Comparison of ENCODE assay signal across 7 mouse cellular contexts in genomic region chr7:27731281-27731883, GRCm38 (mm10). TPM values are rescaled to one million over a fixed set of nuclear protein-coding genes. Genes with fewer than 3 reads are reported as not detected.
DNase-seq lines count a peak whose midpoint lies in the region; ATAC-seq lines count a peak whose summit lies in the region.

Zfp60 (plus strand) TSS chr7:27731389.

- intact Hi-C loops in left cerebral cortex, postnatal 36 days (cut with DNase I) = loop anchor here (5.0 kb wide), 1 partner anchor 71 kb away; no protein-coding TSS in a partner anchor

- H3K36me3 ChIP-seq in intestine, embryonic 16.5 days (ENCODE audit: control insufficient read depth, insufficient read depth, low read length) = no peaks in the 10 kb centered on the region
- H3K36me3 ChIP-seq in midbrain, embryonic 11.5 days (ENCODE audit: control insufficient read depth, insufficient read depth, low read length) = no peaks in the 10 kb centered on the region

- under 1% methylated on average over 35 of the region's 35 CpGs for WGBS in intestine, embryonic 16.5 days
- WGBS in midbrain, embryonic 11.5 days = under 1% methylated on average over 35 of the region's 35 CpGs

- peak; percentile 78 for DNase-seq in adrenal gland, adult 8-10 months
- DNase-seq in embryo, embryonic 9.5 days (ENCODE audit: extremely low spot score) = peak; percentile 90
- peak; percentile 68 to 84 for DNase-seq in gastrocnemius, postnatal 4 days (ENCODE audit: low spot score in 2 of 2)
- DNase-seq in left cerebral cortex, postnatal 36 days (ENCODE audit: low spot score in 2 of 2) = peak; percentile 89
- DNase-seq in midbrain, embryonic 11.5 days (ENCODE audit: low spot score, missing footprints) = peak; percentile 99
- peak; percentile 71 for DNase-seq in skeletal muscle tissue, adult 2 months (ENCODE audit: low read depth, low spot score)

- H3K27me3 ChIP-seq in intestine, embryonic 16.5 days (replicated peaks; ENCODE audit: control insufficient read depth, insufficient read depth, low read length) = no peaks in the 10 kb centered on the region
- H3K27me3 ChIP-seq in midbrain, embryonic 11.5 days (ENCODE audit: control insufficient read depth, insufficient read depth, low read length) = no peaks in the 10 kb centered on the region

- H3K9me3 ChIP-seq in intestine, embryonic 16.5 days (ENCODE audit: control insufficient read depth, low read length) = no peaks in the 10 kb centered on the region
- no peaks in the 10 kb centered on the region for H3K9me3 ChIP-seq in midbrain, embryonic 11.5 days (ENCODE audit: control insufficient read depth, low read length)

- peak; percentile 97 for ATAC-seq in intestine, embryonic 16.5 days
- ATAC-seq in midbrain, embryonic 11.5 days (ENCODE audit: low FRiP score) = peak; percentile 93

- peaks cover 7% of the 10 kb centered on the region; the same call in 1 of the 2 replicates for H3K4me1 ChIP-seq in intestine, embryonic 16.5 days (ENCODE audit: control insufficient read depth, insufficient read depth, low read length)
- H3K4me1 ChIP-seq in midbrain, embryonic 11.5 days (ENCODE audit: control insufficient read depth, insufficient read depth, low read length) = peaks cover 21% of the 10 kb centered on the region

- H3K27ac ChIP-seq in intestine, embryonic 16.5 days (ENCODE audit: low read length) = peak within 1 kb of the TSS; percentile 94
- H3K27ac ChIP-seq in midbrain, embryonic 11.5 days (ENCODE audit: low read depth, low read length) = peak within 1 kb of the TSS; percentile 96

- peak within 1 kb of the TSS; percentile 80 for H3K4me3 ChIP-seq in intestine, embryonic 16.5 days (ENCODE audit: low read length)
- H3K4me3 ChIP-seq in midbrain, embryonic 11.5 days (ENCODE audit: low read depth, low read length) = peak within 1 kb of the TSS; percentile 67

- H3K9ac ChIP-seq in intestine, embryonic 16.5 days (ENCODE audit: low read depth, low read length) = peak within 1 kb of the TSS; percentile 84
- peak within 1 kb of the TSS; percentile 86 for H3K9ac ChIP-seq in midbrain, embryonic 11.5 days (ENCODE audit: low read length)

- peak within 1 kb of the TSS; percentile 84 for H3K4me2 ChIP-seq in intestine, embryonic 16.5 days (ENCODE audit: low read depth, low read length)
- peak within 1 kb of the TSS; percentile 57 for H3K4me2 ChIP-seq in midbrain, embryonic 11.5 days

RNA-seq across cellular contexts. Expression of gene Zfp60, which starts in this region (rescaled TPM):
- total RNA-seq in adrenal gland, adult 8-10 months (2022) = 10 to 100 TPM; 15.6 to 25.6 (median 19.2) TPM
- 10 to 100 TPM; 10.9 to 12.8 TPM for total RNA-seq in gastrocnemius, postnatal 4 days (2021)
- 18.3 and 19.3 TPM in 2 replicates for polyA plus RNA-seq in intestine, embryonic 16.5 days (2015; fragmentation: Nextera tagmentation; extraction: Ambion mirVana)
- total RNA-seq in left cerebral cortex, postnatal 36 days (2021) = 10 to 100 TPM; 33.6 to 36.7 TPM
- polyA plus RNA-seq in midbrain, embryonic 11.5 days (2014; fragmentation: Nextera tagmentation; extraction: Ambion mirVana) = 83.0 and 89.2 TPM in 2 replicates

Comparison
In these comparisons a context has a peak if more than half of its experiments do, and no peak if none do; other contexts are left out.
1. Peak in every context shown above with its lines: DNase-seq, ATAC-seq, H3K4me3 ChIP-seq and H3K27ac ChIP-seq.